Mouse (Mus musculus): ENCODE measurements at regions not wholly inside any gene's neighbourhood (a gene's known extent, or its start where the extent isn't known, plus 50 kb on each side); places are given as distances from the start of the nearest gene placed in this dataset.

- DNase-seq: no peak
Measured at GRCm38 (mm10) chr12:90946528-90946918, 208.3 kb upstream of the Dio2 start.

- DNase-seq: peak; percentile 34
Measured at GRCm38 (mm10) chr12:90945743-90946527, 207.7 kb upstream of the Dio2 start.

GRCm38 (mm10) chr12:90932684-90933083 is 194.4 kb upstream of the Dio2 start:
- no peak for DNase-seq

- no peak for DNase-seq
Measured at GRCm38 (mm10) chr12:90932201-90932600, 194.0 kb upstream of the Dio2 start.

- DNase-seq: no peak
Measured at GRCm38 (mm10) chr12:90930091-90930715, 192.0 kb upstream of the Dio2 start.

GRCm38 (mm10) chr12:90923603-90924002 is 185.4 kb upstream of the Dio2 start:
- DNase-seq: no peak

- no peak for DNase-seq
Measured at GRCm38 (mm10) chr12:90923148-90923547, 184.9 kb upstream of the Dio2 start.

GRCm38 (mm10) chr12:90921227-90921626 is 183.0 kb upstream of the Dio2 start:
- no peak for DNase-seq

GRCm38 (mm10) chr12:90915929-90916713 is 177.9 kb upstream of the Dio2 start:
- no peak for DNase-seq

- peak; percentile 23 for DNase-seq
Measured at GRCm38 (mm10) chr12:90903991-90904390, 165.8 kb upstream of the Dio2 start.

GRCm38 (mm10) chr12:90893655-90894370 is 155.6 kb upstream of the Dio2 start:
- DNase-seq: no peak

GRCm38 (mm10) chr12:90876230-90877005 is 138.2 kb upstream of the Dio2 start:
- DNase-seq: no peak

- no peak for DNase-seq
Measured at GRCm38 (mm10) chr12:90874840-90875239, 136.6 kb upstream of the Dio2 start.

- DNase-seq: no peak
Measured at GRCm38 (mm10) chr12:90873959-90874358, 135.7 kb upstream of the Dio2 start.

- DNase-seq: no peak
Measured at GRCm38 (mm10) chr12:90866597-90866996, 128.4 kb upstream of the Dio2 start.

GRCm38 (mm10) chr12:90862632-90863031 is 124.4 kb upstream of the Dio2 start:
- DNase-seq: no peak

GRCm38 (mm10) chr12:90857746-90858145 is 119.5 kb upstream of the Dio2 start:
- peak; percentile 12 for DNase-seq

- no peak for DNase-seq
Measured at GRCm38 (mm10) chr12:90810666-90811065, 72.4 kb upstream of the Dio2 start.

GRCm38 (mm10) chr12:90790562-90790961 is 52.3 kb upstream of the Dio2 start:
- no peak for DNase-seq

Data from heart, postnatal 4 days (tissue).